Mouse (Mus musculus): ENCODE measurements around the gene Fam151b. TPM values are rescaled to one million over a fixed set of nuclear protein-coding genes. Genes with fewer than 3 reads are reported as not detected.

The Fam151b gene
- polyA plus RNA-seq, 1 experiment, result 4.1 TPM

DNA sequence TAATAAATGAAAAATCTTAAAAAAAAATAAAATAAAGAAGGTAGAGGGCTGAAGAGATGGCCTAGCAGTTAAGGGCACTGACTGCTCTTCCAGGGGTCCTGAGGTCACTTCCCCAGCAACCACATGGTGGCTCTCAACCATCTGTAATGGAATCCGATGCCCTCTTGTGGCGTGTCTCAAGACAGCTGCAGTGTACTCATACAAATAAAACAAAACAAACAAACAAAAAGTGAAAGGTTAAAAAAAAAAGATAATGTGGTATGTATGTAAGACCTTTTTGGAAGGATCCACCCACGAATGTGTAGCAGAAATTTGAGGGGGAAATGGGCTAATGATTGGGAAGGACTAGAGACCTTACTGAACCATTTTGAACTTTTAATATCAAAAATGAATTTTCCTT lies 467 bp downstream of the Fam151b start:
- DNase-seq, result peak; percentile 16
- no peaks in the 10 kb centered on the region for H3K4me1 ChIP-seq (ENCODE audit: control insufficient read depth, insufficient read depth, low read length)
- no peak overlapping the region for H3K4me3 ChIP-seq (replicated peaks; ENCODE audit: extremely low read depth, low read depth, low read length)
- 5% methylated on average over 3 of the region's 3 CpGs for WGBS
- TF ChIP-seq POLR2A (IDR thresholded peaks at IDR 0.05; ENCODE audit: borderline replicate concordance, extremely low read depth, low read depth, low read length) (no peak), CTCF (IDR thresholded peaks at IDR 0.05; ENCODE audit: insufficient read depth, low read length) (peak; percentile 55)

DNA sequence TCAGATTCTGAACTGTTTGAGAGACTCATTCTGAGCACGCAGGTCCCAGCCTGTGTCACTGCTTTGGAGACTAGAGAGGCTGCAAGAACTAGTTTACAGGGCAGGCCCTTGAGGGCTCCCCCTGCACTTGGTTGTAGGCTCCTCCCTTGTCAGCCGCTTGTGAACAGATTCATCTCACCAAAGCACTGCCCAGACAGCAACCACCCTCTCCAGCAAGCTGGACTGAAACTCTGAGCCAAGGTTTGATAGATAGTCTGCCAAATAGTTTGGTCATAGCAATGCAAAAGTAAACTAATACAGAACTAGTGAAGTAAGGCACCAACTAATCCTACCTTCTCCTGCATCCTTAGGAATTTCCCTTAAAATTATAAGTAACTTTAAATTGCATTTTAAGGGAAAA lies 13.7 kb downstream of the Fam151b start:
- Histone ChIP-seq H3K4me1 (ENCODE audit: control insufficient read depth, insufficient read depth, low read length) (no peaks in the 10 kb centered on the region), H3K4me3 (replicated peaks; ENCODE audit: extremely low read depth, low read depth, low read length) (no peak overlapping the region)
- WGBS, result 49% methylated on average over 2 of the region's 2 CpGs
- TF ChIP-seq POLR2A (IDR thresholded peaks at IDR 0.05; ENCODE audit: borderline replicate concordance, extremely low read depth, low read depth, low read length) (no peak), CTCF (IDR thresholded peaks at IDR 0.05; ENCODE audit: insufficient read depth, low read length) (no peak)
- no peak for DNase-seq

DNA sequence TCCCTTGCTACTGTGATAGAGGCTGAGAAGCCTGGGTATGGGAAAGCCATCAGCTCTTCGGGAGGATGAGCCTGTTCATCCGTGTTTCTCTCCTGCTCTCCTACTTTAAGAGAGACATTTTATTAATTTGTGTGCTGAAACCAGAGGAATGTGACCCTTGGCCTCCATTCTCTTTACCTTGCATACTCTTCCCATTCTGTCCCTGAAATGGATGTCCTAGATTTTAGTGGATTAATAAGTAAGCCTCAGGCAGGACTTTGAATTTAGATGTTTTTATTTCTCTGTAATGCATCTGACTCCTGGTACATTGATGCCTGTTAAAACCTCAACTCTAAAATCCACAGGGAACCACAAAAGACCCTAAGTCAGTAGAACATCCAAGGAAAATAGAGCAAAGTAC lies 14.4 kb downstream of the Fam151b start:
- DNase-seq, result no peak
- no peak overlapping the region for H3K4me3 ChIP-seq (replicated peaks; ENCODE audit: extremely low read depth, low read depth, low read length)
- 64% methylated on average over 2 of the region's 2 CpGs for WGBS
- H3K4me1 ChIP-seq (ENCODE audit: control insufficient read depth, insufficient read depth, low read length), result no peaks in the 10 kb centered on the region
- TF ChIP-seq CTCF (IDR thresholded peaks at IDR 0.05; ENCODE audit: insufficient read depth, low read length) (no peak), POLR2A (IDR thresholded peaks at IDR 0.05; ENCODE audit: borderline replicate concordance, extremely low read depth, low read depth, low read length) (no peak)

DNA sequence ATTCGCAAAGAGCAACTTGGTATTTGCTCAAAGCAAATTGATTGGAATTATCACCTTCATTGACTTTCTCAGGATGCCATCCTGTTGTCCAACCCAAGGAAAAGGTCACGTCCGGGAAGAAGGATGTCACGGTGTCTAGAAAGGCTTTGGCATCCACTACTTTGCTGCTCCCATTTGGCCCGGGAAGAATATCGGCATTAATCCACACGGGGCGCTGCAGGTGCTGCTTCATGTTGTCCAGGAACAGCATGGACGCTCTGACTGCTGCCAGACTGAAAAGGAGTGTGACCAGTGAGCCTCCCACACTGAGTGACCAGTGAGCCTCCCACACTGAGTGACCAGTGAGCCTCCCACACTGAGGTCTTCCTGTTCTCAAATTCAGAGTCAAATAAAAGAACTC lies 15.9 kb downstream of the Fam151b start:
- Histone ChIP-seq H3K4me3 (replicated peaks; ENCODE audit: extremely low read depth, low read depth, low read length) (no peak overlapping the region), H3K4me1 (ENCODE audit: control insufficient read depth, insufficient read depth, low read length) (no peaks in the 10 kb centered on the region)
- TF ChIP-seq CTCF (IDR thresholded peaks at IDR 0.05; ENCODE audit: insufficient read depth, low read length), result no peak
- no peak for TF ChIP-seq POLR2A (IDR thresholded peaks at IDR 0.05; ENCODE audit: borderline replicate concordance, extremely low read depth, low read depth, low read length)
- WGBS, result 79% methylated on average over 9 of the region's 9 CpGs
- DNase-seq, result no peak

DNA sequence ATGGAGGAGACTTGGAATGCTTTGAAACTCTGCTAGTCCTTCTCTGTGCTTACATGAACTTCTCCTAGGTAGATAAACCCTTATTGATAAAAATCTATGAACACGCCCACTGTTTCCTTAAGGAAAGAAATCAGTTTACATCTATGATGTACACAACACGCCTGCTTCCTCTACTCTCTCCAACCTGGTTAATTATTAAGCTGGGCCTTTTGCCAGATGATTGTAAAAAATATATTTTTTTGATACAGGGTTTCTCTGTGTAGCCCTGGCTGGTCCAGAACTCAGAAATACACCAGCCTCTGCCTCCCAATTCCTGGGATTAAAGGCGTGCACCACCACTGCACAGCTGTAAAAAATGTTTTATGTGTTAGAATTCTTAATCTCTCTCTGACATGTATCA lies 19.1 kb downstream of the Fam151b start:
- Histone ChIP-seq H3K4me3 (replicated peaks; ENCODE audit: extremely low read depth, low read depth, low read length) (no peak overlapping the region), H3K4me1 (ENCODE audit: control insufficient read depth, insufficient read depth, low read length) (no peaks in the 10 kb centered on the region)
- DNase-seq, result no peak
- TF ChIP-seq POLR2A (IDR thresholded peaks at IDR 0.05; ENCODE audit: borderline replicate concordance, extremely low read depth, low read depth, low read length) (no peak), CTCF (IDR thresholded peaks at IDR 0.05; ENCODE audit: insufficient read depth, low read length) (no peak)
- 54% methylated on average over 3 of the region's 3 CpGs for WGBS

DNA sequence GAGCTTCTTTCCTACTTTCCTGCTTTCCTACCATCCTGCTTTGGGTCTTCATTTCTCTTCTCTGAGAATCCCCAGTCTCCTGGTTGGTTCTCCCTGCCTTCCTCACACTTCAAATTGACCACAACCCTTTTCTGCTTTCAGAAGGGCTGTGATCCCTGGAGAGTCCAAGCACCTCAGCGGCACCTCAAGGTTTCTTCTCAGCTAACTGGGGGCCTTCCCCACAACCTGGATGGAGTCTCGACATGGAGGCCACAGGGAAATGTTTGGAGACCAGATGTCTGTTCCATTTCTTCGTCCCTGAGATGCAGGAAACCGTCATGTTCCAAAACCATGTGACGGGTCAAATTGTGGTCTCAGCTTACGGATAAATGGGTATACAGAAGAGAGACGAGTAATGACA lies 36.9 kb downstream of the Fam151b start:
- Histone ChIP-seq H3K4me1 (ENCODE audit: control insufficient read depth, insufficient read depth, low read length) (no peaks in the 10 kb centered on the region), H3K4me3 (replicated peaks; ENCODE audit: extremely low read depth, low read depth, low read length) (no peak overlapping the region)
- TF ChIP-seq POLR2A (IDR thresholded peaks at IDR 0.05; ENCODE audit: borderline replicate concordance, extremely low read depth, low read depth, low read length), result no peak
- no peak for TF ChIP-seq CTCF (IDR thresholded peaks at IDR 0.05; ENCODE audit: insufficient read depth, low read length)
- no peak for DNase-seq
- 87% methylated on average over 7 of the region's 7 CpGs for WGBS

DNA sequence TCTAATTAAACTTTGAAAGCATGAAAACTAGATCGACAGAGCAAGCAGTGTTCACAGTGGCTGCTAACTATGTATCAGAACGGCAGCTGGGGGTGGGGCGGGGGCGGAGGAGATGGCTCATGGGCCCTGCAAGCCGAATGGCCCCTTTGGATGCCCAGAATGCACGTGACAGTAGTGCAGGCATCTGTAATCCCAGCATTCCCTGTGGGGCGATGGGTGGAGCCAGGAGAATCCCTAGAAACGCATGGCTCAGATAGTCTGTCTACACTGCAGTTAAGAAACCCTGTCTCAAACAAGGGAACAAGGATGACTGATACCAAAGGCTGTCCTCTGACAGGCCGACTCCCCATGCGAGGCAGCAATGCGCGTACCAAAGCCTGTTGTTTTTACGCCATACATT lies 43.5 kb downstream of the Fam151b start:
- no peak for TF ChIP-seq CTCF (IDR thresholded peaks at IDR 0.05; ENCODE audit: insufficient read depth, low read length)
- no peak for TF ChIP-seq POLR2A (IDR thresholded peaks at IDR 0.05; ENCODE audit: borderline replicate concordance, extremely low read depth, low read depth, low read length)
- Histone ChIP-seq H3K4me1 (ENCODE audit: control insufficient read depth, insufficient read depth, low read length) (no peaks in the 10 kb centered on the region), H3K4me3 (replicated peaks; ENCODE audit: extremely low read depth, low read depth, low read length) (no peak overlapping the region)
- no peak for DNase-seq
- WGBS, result 77% methylated on average over 13 of the region's 13 CpGs

DNA sequence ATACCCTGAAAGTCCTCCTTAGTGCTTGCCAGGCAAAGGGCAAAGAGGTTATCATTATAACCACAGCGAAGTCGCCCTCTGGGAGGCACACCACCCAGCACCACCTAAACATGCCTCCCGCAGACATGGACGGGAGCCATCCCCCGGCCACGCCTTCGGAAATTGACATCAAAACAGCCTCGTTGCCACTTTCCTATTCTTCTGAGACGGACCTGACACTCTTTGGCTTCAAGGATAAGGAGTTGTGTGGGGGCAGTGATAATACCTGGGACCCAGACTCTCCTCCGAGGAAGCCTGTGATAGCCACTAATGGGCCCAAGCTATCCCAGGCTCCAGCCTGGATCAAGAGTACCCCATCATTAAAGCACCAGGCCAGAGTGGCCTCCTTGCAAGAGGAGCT lies 45.2 kb downstream of the Fam151b start:
- WGBS, result 82% methylated on average over 10 of the region's 10 CpGs

DNA sequence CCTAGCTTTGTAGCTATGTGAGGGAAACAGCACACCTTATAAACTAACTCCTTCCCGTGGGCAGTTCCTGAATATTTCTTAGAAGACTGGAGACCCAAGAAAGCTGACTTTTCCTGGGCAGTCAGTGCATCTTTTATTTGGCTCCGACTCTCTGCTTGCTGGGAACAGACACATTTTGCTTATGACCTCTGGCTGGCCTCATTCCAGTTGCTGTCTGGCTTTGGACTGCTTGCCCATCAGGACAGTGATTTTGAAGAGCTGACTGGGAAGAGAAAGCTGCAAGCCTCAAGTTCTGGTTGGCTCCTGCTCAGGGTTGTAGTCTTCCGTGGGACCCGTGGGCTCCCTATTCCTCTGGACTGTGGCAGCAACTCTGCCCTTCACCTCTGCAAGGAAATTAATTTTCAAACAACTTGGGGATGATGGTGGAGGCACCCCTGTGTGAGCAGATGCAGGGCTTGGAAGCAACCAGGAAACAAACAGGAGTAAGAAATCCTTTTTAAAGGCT lies 56.4 kb downstream of the Fam151b start:
- Histone ChIP-seq H3K4me1 (ENCODE audit: control insufficient read depth, insufficient read depth, low read length) (no peaks in the 10 kb centered on the region; the same call in 1 of the 2 replicates), H3K4me3 (replicated peaks; ENCODE audit: extremely low read depth, low read depth, low read length) (no peak overlapping the region)
- DNase-seq, result no peak
- WGBS, result 45% methylated on average over 4 of the region's 4 CpGs
- TF ChIP-seq POLR2A (IDR thresholded peaks at IDR 0.05; ENCODE audit: borderline replicate concordance, extremely low read depth, low read depth, low read length) (no peak), CTCF (IDR thresholded peaks at IDR 0.05; ENCODE audit: insufficient read depth, low read length) (no peak)

More for the DNA sequence above, 45.2 kb downstream of the Fam151b start:
- TF ChIP-seq POLR2A (IDR thresholded peaks at IDR 0.05; ENCODE audit: borderline replicate concordance, extremely low read depth, low read depth, low read length) (no peak), CTCF (IDR thresholded peaks at IDR 0.05; ENCODE audit: insufficient read depth, low read length) (no peak)
- no peaks in the 10 kb centered on the region for H3K4me1 ChIP-seq (ENCODE audit: control insufficient read depth, insufficient read depth, low read length)
- H3K4me3 ChIP-seq (replicated peaks; ENCODE audit: extremely low read depth, low read depth, low read length), result no peak overlapping the region
- DNase-seq, result no peak

DNA sequence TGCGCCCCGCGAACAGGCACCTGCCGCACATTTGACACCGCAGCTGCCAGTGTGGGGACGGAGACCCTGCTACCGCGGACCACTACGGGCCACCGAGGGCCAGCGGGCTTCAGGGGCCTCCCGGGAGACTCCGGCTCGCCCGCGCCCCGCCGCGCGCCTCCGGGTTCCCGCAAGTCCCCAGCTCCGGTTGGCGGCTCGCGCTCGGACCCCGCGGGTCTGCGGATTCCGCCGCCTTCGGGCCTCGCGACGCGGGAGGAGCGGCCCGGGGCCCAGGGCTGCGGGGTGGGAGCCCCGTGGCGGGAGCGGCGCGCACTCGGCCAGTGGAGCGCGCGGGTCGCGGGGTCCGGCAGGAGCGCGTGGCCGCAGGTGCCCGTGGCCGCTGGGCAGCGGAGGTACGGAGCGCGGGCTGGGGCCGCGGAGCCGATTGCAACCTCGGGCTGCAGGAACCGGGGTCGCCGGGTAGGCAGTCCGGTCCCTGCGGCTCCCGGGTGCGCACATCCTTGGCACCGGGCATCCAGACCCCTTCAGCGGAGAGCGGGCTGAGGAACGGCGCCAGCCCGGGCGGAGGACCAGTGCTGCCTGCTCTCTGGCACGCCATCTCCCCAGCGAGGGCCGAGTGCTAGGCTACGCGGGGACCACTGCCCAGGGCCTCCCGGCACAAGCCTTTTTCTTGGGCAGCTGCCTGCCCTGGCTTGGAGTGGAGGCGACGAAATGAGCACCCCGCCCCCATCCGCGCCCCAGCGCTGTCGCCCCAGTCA lies 57.3 kb downstream of the Fam151b start:
- Histone ChIP-seq H3K4me3 (replicated peaks; ENCODE audit: extremely low read depth, low read depth, low read length) (peak overlapping the region; percentile 28), H3K4me1 (ENCODE audit: control insufficient read depth, insufficient read depth, low read length) (no peaks in the 10 kb centered on the region; the same call in 1 of the 2 replicates)
- WGBS, result 2% methylated on average over 92 of the region's 92 CpGs
- TF ChIP-seq POLR2A (IDR thresholded peaks at IDR 0.05; ENCODE audit: borderline replicate concordance, extremely low read depth, low read depth, low read length), result no peak
- no peak for DNase-seq

Data from lung, adult 2 months (tissue).